Mouse (Mus musculus) cortical plate, adult 2 months (tissue): Measurements from ENCODE around the gene Nwd1.

Source experiments
- CTCF ChIP-seq: fragments of 200-500 bp; IDR thresholded peaks from 2 replicates; pipeline ENCODE4 v1.5.1; 2011; ENCODE audit warnings: mild to moderate bottlenecking, control low read depth, low read length; ENCODE audit not compliant: insufficient read depth; ENCODE audit errors: extremely low read depth
- POLR2A ChIP-seq: fragments of 200-500 bp; IDR thresholded peaks from 2 replicates; pipeline ENCODE4 v1.6.1; 2011; ENCODE audit warnings: mild to moderate bottlenecking, low read length, control low read depth; ENCODE audit not compliant: insufficient read depth; ENCODE audit errors: extremely low read depth

DNA sequence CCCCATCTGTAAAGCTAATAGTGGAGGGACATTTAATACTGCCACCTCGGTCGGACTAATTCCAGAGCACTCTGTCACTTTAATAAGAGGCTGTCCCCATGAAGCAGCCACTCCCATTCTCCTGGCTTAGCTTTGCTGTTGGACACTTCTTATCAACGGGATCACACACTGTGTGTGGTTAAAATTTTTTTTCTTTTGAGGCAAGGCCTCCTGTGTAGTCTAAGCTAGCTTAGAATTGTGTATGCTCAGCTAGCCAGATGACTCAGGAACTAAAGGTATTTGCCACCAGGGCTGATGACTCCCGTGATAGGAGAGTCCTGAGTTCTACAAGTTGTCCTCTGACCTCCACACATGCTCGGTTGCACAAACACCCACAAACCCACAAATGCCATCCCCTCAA, 18.9 kb downstream of the Nwd1 start:
- TF ChIP-seq POLR2A (no peak), CTCF (no peak)
